Mouse (Mus musculus): Measurements from ENCODE around the gene Ankrd33b.

DNA sequence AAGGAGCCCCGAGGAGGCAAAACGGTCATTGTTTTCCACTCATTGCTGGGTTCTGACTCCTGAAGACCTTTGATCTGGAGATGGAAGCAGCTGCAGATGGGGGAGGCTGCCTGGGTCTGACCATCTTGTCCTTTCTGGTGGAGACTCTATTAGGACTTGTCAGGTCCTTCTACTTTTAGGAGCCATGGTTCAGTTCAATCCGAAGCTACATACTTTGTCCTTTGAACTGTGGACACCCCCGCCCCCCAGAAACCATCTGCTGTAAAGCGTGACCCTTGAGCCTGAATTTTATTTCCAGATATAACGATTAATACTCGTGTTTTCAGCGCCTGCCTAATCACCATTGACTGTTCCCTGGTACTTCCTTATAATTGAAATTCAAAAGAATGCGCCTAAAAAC lies 105.2 kb downstream of the Ankrd33b start:
- TF ChIP-seq CTCF (IDR thresholded peaks at IDR 0.05; ENCODE audit: control insufficient read depth, insufficient read depth, insufficient read length) (no peak), CEBPB (IDR thresholded peaks at IDR 0.05; ENCODE audit: low read depth) (no peak), USF1 (IDR thresholded peaks at IDR 0.05; ENCODE audit: low read depth) (no peak), FOSL1 (IDR thresholded peaks at IDR 0.05; ENCODE audit: insufficient read depth, low read length, poor library complexity, severe bottlenecking) (no peak), MAX (IDR thresholded peaks at IDR 0.05) (no peak), MYOD1 (IDR thresholded peaks at IDR 0.05; ENCODE audit: control insufficient read depth, insufficient read length, low read depth) (no peak), MYOG (IDR thresholded peaks at IDR 0.05; ENCODE audit: control insufficient read depth, extremely low read depth, insufficient read length) (no peak)
